Mouse (Mus musculus) liver, embryonic 16.5 days (tissue): ENCODE measurements around the gene Cox4i2. TPM values are rescaled to one million over a fixed set of nuclear protein-coding genes. Genes with fewer than 3 reads are reported as not detected.

Experiments
- ATAC-seq: fragments of 200-750 bp; cut with Nextera tagmentation; 2 replicates; pipeline ENCODE4 v1.8.0; 2017; ENCODE audit warnings: low read depth, mild to moderate bottlenecking, moderate number of reproducible peaks, moderate library complexity
- H3K27ac ChIP-seq: fragments of 300-500 bp; sonication (generic); 2 replicates; pipeline ENCODE4 v1.5.1; 2014; ENCODE audit warnings: mild to moderate bottlenecking, low read length
- H3K27me3 ChIP-seq: fragments of 300-500 bp; sonication (generic); 2 replicates; pipeline ENCODE4 v1.6.1; 2014; ENCODE audit warnings: low read depth, low read length, mixed read lengths; ENCODE audit not compliant: control insufficient read depth, insufficient read depth
- H3K36me3 ChIP-seq: fragments of 300-500 bp; sonication (generic); 2 replicates; pipeline ENCODE4 v1.6.1; 2014; ENCODE audit warnings: mild to moderate bottlenecking; ENCODE audit not compliant: control insufficient read depth, insufficient read depth
- H3K4me1 ChIP-seq: fragments of 300-500 bp; sonication (generic); 2 replicates; pipeline ENCODE4 v1.6.1; 2014; ENCODE audit warnings: low read depth, low read length, mixed read lengths; ENCODE audit not compliant: control insufficient read depth
- H3K4me2 ChIP-seq: fragments of 300-500 bp; sonication (generic); 2 replicates; pipeline ENCODE4 v1.6.1; 2014; ENCODE audit warnings: low read depth, low read length, mixed read lengths
- H3K4me3 ChIP-seq: fragments of 300-500 bp; sonication (generic); 2 replicates; pipeline ENCODE4 v1.5.1; 2014; ENCODE audit warnings: low read depth, mild to moderate bottlenecking, low read length
- H3K9ac ChIP-seq: fragments of 300-500 bp; sonication (generic); 2 replicates; pipeline ENCODE4 v1.6.1; 2014; ENCODE audit warnings: low read depth, low read length
- H3K9me3 ChIP-seq: fragments of 300-500 bp; sonication (generic); replicated peaks from 2 replicates; pipeline ENCODE4 v1.6.1; 2016; ENCODE audit warnings: low read length; ENCODE audit not compliant: control insufficient read depth
- WGBS: fragments of 180-500 bp; shearing (Covaris S2); extraction: QIAGEN DNeasy Blood & Tissue Kit; methylation state at CpG from one replicate; pipeline ENCODE4 v1.1.7; 2014; ENCODE audit not compliant: insufficient replicate concordance; 5-methylcytosine and 5-hydroxymethylcytosine counted together
- polyA plus RNA-seq: library from polyadenylated mRNA; unstranded; fragments of >200 nt; fragmentation: Nextera tagmentation; extraction: Ambion mirVana; gene quantifications from 2 replicates; pipeline ENCODE4 v1.2.1, GENCODE M21; 2015

Cox4i2 gene
- polyA plus RNA-seq, 1 experiment from 2014 or later: 1.4 TPM

GRCm38 (mm10) chr2:152717652-152718051 is 36.3 kb upstream of the Cox4i2 start:
- peaks cover 4% of the 10 kb centered on the region; the same call in 1 of the 2 replicates for H3K27me3 ChIP-seq

GRCm38 (mm10) chr2:152718076-152718475 is 35.9 kb upstream of the Cox4i2 start:
- H3K9ac ChIP-seq: no peak overlapping the region
- no peak overlapping the region for H3K27ac ChIP-seq
- H3K9me3 ChIP-seq: no peaks in the 10 kb centered on the region
- H3K36me3 ChIP-seq: no peaks in the 10 kb centered on the region
- H3K4me1 ChIP-seq: no peaks in the 10 kb centered on the region
- 64% methylated on average over 6 of the region's 6 CpGs for WGBS
- H3K4me2 ChIP-seq: no peak overlapping the region
- no peak for ATAC-seq
- H3K4me3 ChIP-seq: no peak overlapping the region
- peaks cover 8% of the 10 kb centered on the region for H3K27me3 ChIP-seq

More at GRCm38 (mm10) chr2:152717652-152718051, 36.3 kb upstream of the Cox4i2 start:
- Histone ChIP-seq H3K4me1 (no peaks in the 10 kb centered on the region), H3K4me2 (no peak overlapping the region), H3K9ac (no peak overlapping the region), H3K9me3 (no peaks in the 10 kb centered on the region), H3K4me3 (no peak overlapping the region), H3K27ac (no peak overlapping the region), H3K36me3 (no peaks in the 10 kb centered on the region)
- ATAC-seq: no peak
- 64% methylated on average over 11 of the region's 11 CpGs for WGBS

DNA sequence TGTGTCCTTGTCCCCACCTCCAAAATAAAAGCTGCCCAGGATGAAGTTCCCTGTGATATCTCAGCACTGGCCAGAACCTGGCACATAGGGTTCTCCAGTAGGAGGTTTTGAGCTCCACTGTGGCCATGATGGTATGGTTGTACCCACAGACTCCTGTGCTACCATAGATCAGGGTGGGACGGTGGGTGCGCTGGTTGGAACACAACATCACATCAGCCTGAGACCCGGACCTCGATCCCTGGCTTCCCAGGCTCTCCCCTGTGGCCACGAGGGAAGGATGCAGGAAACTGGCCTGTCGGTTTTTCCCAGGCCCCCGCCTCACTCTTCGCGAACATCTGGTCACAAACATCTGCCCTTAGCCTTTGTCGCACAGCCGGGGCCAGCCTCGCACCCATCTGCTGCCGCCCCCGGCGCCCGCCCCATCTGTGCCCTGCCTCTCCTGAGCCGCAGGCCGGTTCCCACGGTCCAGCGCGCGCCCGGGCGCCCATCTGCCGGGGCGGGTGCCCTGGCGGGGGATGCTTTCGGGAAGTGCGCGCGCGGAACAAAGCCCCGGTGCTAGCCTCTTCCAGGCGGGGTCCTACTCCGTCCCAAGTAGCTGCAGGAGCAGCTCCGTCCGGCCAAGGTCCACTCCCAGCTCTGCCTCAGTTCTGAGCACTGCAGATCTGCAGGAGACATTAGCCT is 30.2 kb upstream of the Cox4i2 start:
- peaks cover 32% of the 10 kb centered on the region for H3K27me3 ChIP-seq
- peaks cover 23% of the 10 kb centered on the region for H3K4me1 ChIP-seq
- no peak overlapping the region for H3K27ac ChIP-seq
- H3K4me3 ChIP-seq: peak overlapping the region; percentile 34
- no peaks in the 10 kb centered on the region for H3K36me3 ChIP-seq
- ATAC-seq: peak; percentile 19; the same call in 1 of the 2 replicates
- peak overlapping the region; percentile 33; the same call in 1 of the 2 replicates for H3K9ac ChIP-seq
- H3K9me3 ChIP-seq: no peaks in the 10 kb centered on the region
- WGBS: 3% methylated on average over 37 of the region's 37 CpGs
- H3K4me2 ChIP-seq: peak overlapping the region; percentile 38

- H3K9me3 ChIP-seq: no peaks in the 10 kb centered on the region
- peaks cover 32% of the 10 kb centered on the region for H3K27me3 ChIP-seq
- ATAC-seq: no peak
- H3K9ac ChIP-seq: no peak overlapping the region
- H3K4me1 ChIP-seq: peaks cover 27% of the 10 kb centered on the region
- H3K4me2 ChIP-seq: peak overlapping the region; percentile 38
- H3K4me3 ChIP-seq: no peak overlapping the region; the same call in 1 of the 2 replicates
- WGBS: 49% methylated on average over 3 of the region's 3 CpGs
- no peak overlapping the region for H3K27ac ChIP-seq
- no peaks in the 10 kb centered on the region for H3K36me3 ChIP-seq
Measured at GRCm38 (mm10) chr2:152724332-152724723, 29.6 kb upstream of the Cox4i2 start.

DNA sequence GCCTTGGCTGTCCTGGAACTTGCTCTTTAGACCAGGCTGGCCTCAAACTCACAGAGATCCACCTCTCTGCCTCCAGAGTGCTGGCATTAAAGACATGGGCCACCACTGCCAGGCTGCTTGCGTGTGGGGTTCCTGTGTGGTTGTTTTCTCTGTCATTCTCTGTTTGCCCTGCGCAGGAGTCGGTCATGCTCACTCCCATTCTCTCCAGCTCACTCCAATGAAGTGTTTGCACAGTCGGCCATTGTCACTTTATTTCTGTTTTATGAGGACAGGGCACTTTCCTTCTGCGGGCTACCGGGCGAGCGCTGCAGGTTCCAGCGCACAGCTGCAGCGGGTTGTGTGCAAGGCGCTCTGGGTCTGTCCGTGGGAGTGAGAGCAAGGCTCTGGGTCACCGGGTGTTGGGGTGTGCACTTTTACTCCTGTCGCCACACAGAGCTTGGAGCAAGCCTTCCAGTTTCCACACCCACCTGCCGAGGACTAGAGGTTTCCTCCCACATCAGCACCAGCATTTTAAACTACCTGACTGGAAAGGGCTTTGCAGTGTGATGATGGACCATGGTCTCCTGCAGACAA is 28.7 kb upstream of the Cox4i2 start:
- Histone ChIP-seq H3K4me3 (no peak overlapping the region), H3K27ac (no peak overlapping the region), H3K4me2 (no peak overlapping the region), H3K36me3 (no peaks in the 10 kb centered on the region), H3K9ac (no peak overlapping the region), H3K4me1 (peaks cover 34% of the 10 kb centered on the region), H3K27me3 (peaks cover 32% of the 10 kb centered on the region), H3K9me3 (no peaks in the 10 kb centered on the region)
- no peak for ATAC-seq
- WGBS: 64% methylated on average over 15 of the region's 15 CpGs

DNA sequence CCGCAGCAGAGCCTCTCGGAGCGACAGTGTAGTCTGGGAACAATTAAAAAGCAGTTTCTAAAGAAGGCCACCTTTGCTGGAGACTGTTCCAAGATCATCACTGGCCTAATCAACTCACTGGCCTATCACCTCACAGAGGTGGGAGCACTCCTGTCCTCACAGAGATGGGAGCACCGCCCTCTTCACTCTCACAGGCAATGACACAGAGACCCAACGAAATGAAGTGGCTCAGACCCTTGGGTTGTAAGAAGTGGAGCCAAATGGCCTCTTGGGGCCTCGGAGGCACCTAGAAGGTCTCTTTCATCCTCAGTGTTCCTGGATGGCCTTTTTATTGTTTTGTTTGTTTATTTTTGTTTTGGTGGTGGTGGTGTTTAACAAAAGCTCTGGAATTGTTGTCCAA is 27.8 kb upstream of the Cox4i2 start:
- H3K4me3 ChIP-seq: no peak overlapping the region
- peaks cover 34% of the 10 kb centered on the region for H3K4me1 ChIP-seq
- H3K9ac ChIP-seq: no peak overlapping the region
- H3K27ac ChIP-seq: no peak overlapping the region
- H3K9me3 ChIP-seq: no peaks in the 10 kb centered on the region
- peaks cover 32% of the 10 kb centered on the region for H3K27me3 ChIP-seq
- no peaks in the 10 kb centered on the region for H3K36me3 ChIP-seq
- WGBS: 73% methylated on average over 6 of the region's 6 CpGs
- ATAC-seq: no peak
- H3K4me2 ChIP-seq: no peak overlapping the region

- Histone ChIP-seq H3K4me2 (no peak overlapping the region), H3K9ac (no peak overlapping the region), H3K4me3 (no peak overlapping the region), H3K27me3 (peaks cover 32% of the 10 kb centered on the region), H3K27ac (no peak overlapping the region), H3K4me1 (peaks cover 34% of the 10 kb centered on the region), H3K36me3 (no peaks in the 10 kb centered on the region), H3K9me3 (no peaks in the 10 kb centered on the region)
- 33% methylated on average over 6 of the region's 6 CpGs for WGBS
- ATAC-seq: 0 out of 2 replicates have a peak, but pooled peaks have one; percentile 17
Measured at GRCm38 (mm10) chr2:152726751-152727335, 27.1 kb upstream of the Cox4i2 start.

- H3K4me2 ChIP-seq: no peak overlapping the region
- H3K9ac ChIP-seq: no peak overlapping the region
- no peaks in the 10 kb centered on the region for H3K36me3 ChIP-seq
- WGBS: 71% methylated on average over 14 of the region's 14 CpGs
- H3K4me1 ChIP-seq: peaks cover 34% of the 10 kb centered on the region
- ATAC-seq: peak; percentile 40; the same call in 1 of the 2 replicates
- H3K9me3 ChIP-seq: no peaks in the 10 kb centered on the region
- no peak overlapping the region for H3K4me3 ChIP-seq
- H3K27me3 ChIP-seq: peaks cover 24% of the 10 kb centered on the region
- H3K27ac ChIP-seq: peak overlapping the region; percentile 46
Measured at GRCm38 (mm10) chr2:152727795-152728510, 26.0 kb upstream of the Cox4i2 start.
